Mouse (Mus musculus) lung, embryonic 15.5 days (tissue): Measurements from ENCODE around the gene Cpn1. TPM values are rescaled to one million over a fixed set of nuclear protein-coding genes. Genes with fewer than 3 reads are reported as not detected.
A peak's percentile ranks its signal among the peaks of the same experiment; 100 is the strongest.
"Not testable (repeated sequence)": the region's sequence is repeated elsewhere in the genome, so short reads cannot be mapped to it uniquely, and the experiment has no call there.

Source experiments
- ATAC-seq: fragments of 200-750 bp; cut with Nextera tagmentation; 2 replicates; pipeline ENCODE4 v1.8.0; 2017; ENCODE audit warnings: moderate number of reproducible peaks, borderline replicate concordance; ENCODE audit not compliant: low FRiP score, low TSS enrichment; ENCODE audit errors: extremely low read depth
- H3K27ac ChIP-seq: fragments of 300-500 bp; sonication (generic); 2 replicates; pipeline ENCODE4 v1.5.1; 2015; ENCODE audit warnings: moderate library complexity, mild to moderate bottlenecking, inconsistent platforms
- H3K27me3 ChIP-seq: fragments of 300-500 bp; sonication (generic); 2 replicates; pipeline ENCODE4 v1.6.1; 2015; ENCODE audit warnings: inconsistent platforms
- H3K36me3 ChIP-seq: fragments of 300-500 bp; sonication (generic); 2 replicates; pipeline ENCODE4 v1.6.1; 2015; ENCODE audit warnings: inconsistent platforms
- H3K4me1 ChIP-seq: fragments of 300-500 bp; sonication (generic); 2 replicates; pipeline ENCODE4 v1.6.1; 2015; ENCODE audit warnings: inconsistent platforms
- H3K4me2 ChIP-seq: fragments of 300-500 bp; sonication (generic); 2 replicates; pipeline ENCODE4 v1.6.1; 2015; ENCODE audit warnings: inconsistent platforms, mild to moderate bottlenecking, moderate library complexity
- H3K4me3 ChIP-seq: fragments of 300-500 bp; sonication (generic); 2 replicates; pipeline ENCODE4 v1.5.1; 2015; ENCODE audit warnings: mild to moderate bottlenecking, inconsistent platforms
- H3K9ac ChIP-seq: fragments of 300-500 bp; sonication (generic); 2 replicates; pipeline ENCODE4 v1.6.1; 2015; ENCODE audit warnings: inconsistent platforms
- H3K9me3 ChIP-seq: fragments of 300-500 bp; sonication (generic); 2 replicates; pipeline ENCODE4 v1.6.1; 2016; ENCODE audit warnings: inconsistent platforms
- WGBS: fragments of 180-500 bp; shearing (Covaris S2); methylation state at CpG from one replicate; pipeline ENCODE4 v1.1.7; 2015; 5-methylcytosine and 5-hydroxymethylcytosine counted together
- polyA plus RNA-seq: library from polyadenylated mRNA; unstranded; fragments of >200 nt; fragmentation: Nextera tagmentation; extraction: Ambion mirVana; gene quantifications from 2 replicates; pipeline ENCODE4 v1.2.1, GENCODE M21; 2015

Cpn1 gene
- polyA plus RNA-seq, 1 experiment from 2014 or later: 5.8 TPM

DNA sequence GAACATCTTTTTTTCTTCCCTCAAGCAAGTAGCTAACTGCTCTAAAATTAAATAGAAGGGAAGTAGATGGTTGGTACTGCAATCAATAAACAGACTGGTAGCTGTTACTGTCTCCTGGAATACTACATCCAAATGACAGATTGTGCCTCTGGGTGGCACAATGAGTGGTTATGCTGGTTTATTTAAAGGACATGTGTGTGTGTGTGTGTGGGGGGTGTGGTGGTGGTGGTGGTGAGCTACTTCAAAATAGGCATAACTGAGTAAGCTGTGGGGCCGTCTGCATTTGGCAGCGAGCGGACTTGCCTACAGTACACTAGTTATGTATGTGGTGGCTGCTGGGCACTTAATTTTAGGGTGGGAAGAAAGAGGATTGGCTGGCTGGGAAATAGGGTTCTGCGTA is 28.5 kb downstream of the Cpn1 start:
- Histone ChIP-seq H3K4me3 (no peak overlapping the region), H3K9me3 (no peaks in the 10 kb centered on the region), H3K4me2 (no peak overlapping the region), H3K9ac (no peak overlapping the region), H3K27me3 (no peaks in the 10 kb centered on the region), H3K4me1 (peaks cover 7% of the 10 kb centered on the region), H3K36me3 (no peaks in the 10 kb centered on the region), H3K27ac (peak overlapping the region; percentile 23; the same call in 1 of the 2 replicates)
- WGBS: 67% methylated on average over 4 of the region's 4 CpGs
- no peak for ATAC-seq

DNA sequence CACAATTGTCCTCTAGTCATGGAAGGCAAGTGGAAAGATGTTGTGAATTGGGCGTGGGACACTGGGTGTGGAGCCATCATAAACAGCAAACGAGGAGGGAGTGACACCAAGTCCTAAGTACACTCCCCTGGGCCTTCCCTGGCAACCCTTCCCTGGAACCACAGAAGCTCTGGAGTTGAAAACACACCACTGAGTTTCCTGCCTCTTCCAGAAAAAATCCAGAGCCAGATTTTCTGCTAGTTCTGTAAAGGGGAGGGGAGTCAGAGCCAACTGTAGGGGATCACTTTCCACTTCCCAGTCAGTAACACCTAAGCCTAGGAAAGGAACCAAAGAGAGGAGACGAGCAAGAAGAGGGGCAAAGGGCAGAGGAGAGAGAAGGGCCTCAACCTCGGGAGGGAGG is 29.0 kb downstream of the Cpn1 start:
- Histone ChIP-seq H3K9me3 (no peaks in the 10 kb centered on the region), H3K36me3 (no peaks in the 10 kb centered on the region), H3K27ac (0 out of 2 replicates have a peak overlapping the region, but pooled peaks have one; percentile 23), H3K4me3 (no peak overlapping the region), H3K4me1 (peaks cover 7% of the 10 kb centered on the region), H3K4me2 (no peak overlapping the region), H3K27me3 (no peaks in the 10 kb centered on the region), H3K9ac (no peak overlapping the region)
- peak; percentile 72; the same call in 1 of the 2 replicates for ATAC-seq
- 18% methylated on average over 4 of the region's 4 CpGs for WGBS

DNA sequence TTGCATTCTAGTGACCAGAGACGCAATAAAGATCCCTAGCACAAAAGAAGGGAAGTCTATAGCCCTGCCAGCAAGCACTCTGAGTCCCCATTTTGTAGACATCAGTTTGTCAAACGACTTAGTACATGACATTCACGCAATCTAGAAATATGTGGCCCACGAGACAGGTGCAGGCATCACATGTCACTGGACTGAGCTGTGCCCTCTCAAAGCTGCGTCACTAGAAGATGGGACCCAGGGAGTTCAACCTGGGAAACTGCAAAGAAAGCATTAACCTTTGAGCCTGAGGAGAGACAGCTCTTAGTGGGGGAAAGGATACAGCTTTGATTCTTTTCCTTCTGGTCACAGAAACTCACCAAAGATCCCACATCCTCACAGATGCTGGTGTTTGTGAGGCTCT is 31.1 kb downstream of the Cpn1 start:
- Histone ChIP-seq H3K27ac (no peak overlapping the region), H3K9me3 (no peaks in the 10 kb centered on the region), H3K4me3 (no peak overlapping the region), H3K9ac (no peak overlapping the region), H3K27me3 (no peaks in the 10 kb centered on the region), H3K36me3 (no peaks in the 10 kb centered on the region), H3K4me2 (no peak overlapping the region), H3K4me1 (peaks cover 7% of the 10 kb centered on the region)
- ATAC-seq: no peak
- 71% methylated on average over 5 of the region's 5 CpGs for WGBS

DNA sequence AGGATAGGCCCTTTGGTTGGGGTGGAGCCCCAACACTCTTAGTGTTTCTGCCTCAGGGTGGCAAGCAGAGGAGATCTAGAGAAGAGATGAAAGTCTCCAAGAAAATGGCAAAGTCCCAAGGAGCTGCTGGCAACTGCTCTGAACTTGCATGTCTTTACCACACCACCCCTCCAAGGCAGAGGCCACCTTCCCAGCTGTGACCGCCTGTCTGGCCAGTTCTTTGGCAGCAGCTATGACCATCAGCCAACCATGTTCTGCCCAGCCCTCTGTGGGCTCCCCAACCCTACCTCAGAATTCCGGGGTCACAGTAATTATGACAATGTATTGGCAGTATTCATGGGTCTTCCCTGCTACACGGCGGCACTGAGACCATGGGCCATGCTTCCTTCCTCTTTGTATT is 31.5 kb downstream of the Cpn1 start:
- WGBS: 78% methylated on average over 4 of the region's 4 CpGs
- H3K27me3 ChIP-seq: no peaks in the 10 kb centered on the region
- no peak for ATAC-seq

DNA sequence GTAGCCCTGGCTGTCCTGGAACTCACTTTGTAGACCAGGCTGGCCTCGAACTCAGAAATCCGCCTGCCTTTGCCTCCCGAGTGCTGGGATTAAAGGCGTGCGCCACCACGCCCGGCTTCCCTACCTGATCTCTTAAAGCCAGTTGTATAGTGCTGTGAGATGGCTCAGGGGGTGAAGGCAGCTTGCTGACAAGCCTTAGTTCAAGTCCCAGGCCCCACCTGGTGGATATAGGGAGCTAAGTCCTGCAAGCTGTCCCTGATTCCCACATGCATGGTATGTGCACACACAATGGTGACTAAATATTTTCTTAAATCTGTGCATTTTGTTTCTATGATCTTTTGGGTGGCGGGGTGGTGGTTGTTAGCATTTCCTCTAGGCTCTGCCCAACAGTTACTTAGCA is 33.4 kb downstream of the Cpn1 start:
- not testable (repeated sequence) for ATAC-seq, H3K9me3 ChIP-seq, H3K36me3 ChIP-seq, H3K4me3 ChIP-seq, H3K27me3 ChIP-seq, H3K9ac ChIP-seq, H3K27ac ChIP-seq, H3K4me2 ChIP-seq
- H3K4me1 ChIP-seq: peaks cover 11% of the 10 kb centered on the region
- WGBS: 80% methylated on average over 8 of the region's 8 CpGs

More for the DNA sequence above, 31.5 kb downstream of the Cpn1 start:
- Histone ChIP-seq H3K36me3 (no peaks in the 10 kb centered on the region), H3K4me3 (no peak overlapping the region), H3K4me2 (no peak overlapping the region), H3K9ac (no peak overlapping the region), H3K27ac (no peak overlapping the region), H3K4me1 (peaks cover 7% of the 10 kb centered on the region), H3K9me3 (no peaks in the 10 kb centered on the region)

DNA sequence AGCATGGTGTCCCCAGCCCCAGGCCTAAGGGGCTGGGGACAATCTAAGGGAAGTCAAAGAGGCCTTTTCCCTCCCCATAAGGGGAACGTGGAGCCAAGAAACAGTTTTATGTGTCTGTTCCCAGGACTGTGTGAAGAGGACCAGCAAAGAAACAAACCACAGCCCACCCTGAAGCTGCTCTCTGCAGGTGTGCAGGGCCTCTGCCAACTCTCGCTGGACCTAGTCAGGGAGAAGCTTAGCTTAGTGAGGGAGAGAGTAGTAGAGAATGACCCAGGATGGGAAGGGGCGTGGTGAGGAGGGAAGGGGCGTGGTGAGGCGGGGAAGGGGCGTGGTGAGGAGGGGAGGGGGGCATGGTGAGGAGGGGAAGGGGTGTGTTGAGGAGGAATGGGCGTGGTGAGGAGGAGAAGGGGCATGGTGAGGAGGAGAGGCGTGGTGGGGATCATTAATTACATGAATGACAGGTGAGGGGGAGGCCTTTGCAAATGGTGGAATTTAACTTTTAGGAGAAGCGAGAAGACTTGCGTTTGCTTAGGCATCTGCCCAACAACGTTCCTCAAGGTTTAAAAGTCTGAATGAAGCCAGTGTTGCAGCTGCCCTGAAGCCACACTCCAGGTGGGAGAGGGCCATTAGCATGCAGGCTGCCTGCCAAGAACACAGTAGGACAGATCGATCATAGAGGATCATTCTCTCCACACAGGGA is 37.1 kb downstream of the Cpn1 start:
- H3K9ac ChIP-seq: no peak overlapping the region
- no peak overlapping the region for H3K4me3 ChIP-seq
- H3K9me3 ChIP-seq: no peaks in the 10 kb centered on the region
- peaks cover 8% of the 10 kb centered on the region; the same call in 1 of the 2 replicates for H3K4me1 ChIP-seq
- peak overlapping the region; percentile 13 for H3K4me2 ChIP-seq
- peak; percentile 53; the same call in 1 of the 2 replicates for ATAC-seq
- no peaks in the 10 kb centered on the region for H3K27me3 ChIP-seq
- 5% methylated on average over 12 of the region's 12 CpGs for WGBS
- H3K36me3 ChIP-seq: no peaks in the 10 kb centered on the region
- H3K27ac ChIP-seq: no peak overlapping the region

DNA sequence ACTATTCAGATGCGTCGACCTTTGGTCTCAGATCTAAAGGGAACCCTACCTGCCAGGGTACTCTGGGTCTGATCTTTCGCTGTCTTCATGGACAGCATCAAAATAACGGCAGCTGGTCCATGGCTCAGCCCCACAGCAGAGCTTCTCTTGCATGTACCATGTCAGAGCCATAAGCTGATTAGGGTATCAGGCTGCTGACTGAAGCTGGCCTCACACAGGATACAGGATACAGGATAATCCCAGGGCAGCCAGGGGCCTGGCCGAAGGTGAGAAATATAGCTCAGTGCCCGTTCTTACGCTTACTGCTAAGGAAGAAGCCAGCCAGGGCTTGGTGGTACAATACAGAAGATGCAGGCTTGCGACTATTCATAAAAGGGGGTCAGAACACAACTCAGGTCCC is 41.8 kb downstream of the Cpn1 start:
- H3K36me3 ChIP-seq: no peaks in the 10 kb centered on the region
- H3K9me3 ChIP-seq: no peaks in the 10 kb centered on the region
- whole genome bisulfite sequencing: 83% methylated on average over 8 of the region's 8 CpGs
- H3K4me2 ChIP-seq: no peak overlapping the region
- ATAC-seq: no peak
- H3K4me3 ChIP-seq: no peak overlapping the region
- no peak overlapping the region for H3K27ac ChIP-seq
- H3K27me3 ChIP-seq: no peaks in the 10 kb centered on the region
- no peak overlapping the region for H3K9ac ChIP-seq
- H3K4me1 ChIP-seq: peaks cover 14% of the 10 kb centered on the region

DNA sequence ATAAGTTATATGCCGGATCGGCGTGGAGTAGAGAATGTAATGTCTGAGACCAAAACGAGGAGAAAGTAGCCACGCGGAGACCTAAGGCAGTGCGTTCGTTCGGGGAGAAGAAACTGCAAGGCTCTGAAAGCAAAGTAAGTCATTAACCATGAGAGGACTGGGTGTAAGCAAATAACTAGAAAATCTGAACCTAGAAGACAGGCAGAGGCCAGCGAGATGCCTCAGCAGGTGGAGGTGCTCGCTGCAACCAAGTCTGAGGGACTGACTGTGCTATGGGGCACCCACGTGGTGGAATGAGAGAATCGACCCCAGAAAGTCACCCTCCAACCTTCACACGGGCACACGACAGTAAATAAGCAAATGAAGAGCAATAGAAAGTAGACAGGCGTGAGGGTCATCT is 43.3 kb downstream of the Cpn1 start:
- H3K9me3 ChIP-seq: no peaks in the 10 kb centered on the region
- H3K27ac ChIP-seq: no peak overlapping the region
- H3K4me3 ChIP-seq: no peak overlapping the region
- ATAC-seq: no peak
- 61% methylated on average over 16 of the region's 16 CpGs for WGBS
- H3K27me3 ChIP-seq: no peaks in the 10 kb centered on the region
- no peak overlapping the region for H3K4me2 ChIP-seq
- H3K36me3 ChIP-seq: no peaks in the 10 kb centered on the region
- no peak overlapping the region for H3K9ac ChIP-seq
- peaks cover 23% of the 10 kb centered on the region for H3K4me1 ChIP-seq

DNA sequence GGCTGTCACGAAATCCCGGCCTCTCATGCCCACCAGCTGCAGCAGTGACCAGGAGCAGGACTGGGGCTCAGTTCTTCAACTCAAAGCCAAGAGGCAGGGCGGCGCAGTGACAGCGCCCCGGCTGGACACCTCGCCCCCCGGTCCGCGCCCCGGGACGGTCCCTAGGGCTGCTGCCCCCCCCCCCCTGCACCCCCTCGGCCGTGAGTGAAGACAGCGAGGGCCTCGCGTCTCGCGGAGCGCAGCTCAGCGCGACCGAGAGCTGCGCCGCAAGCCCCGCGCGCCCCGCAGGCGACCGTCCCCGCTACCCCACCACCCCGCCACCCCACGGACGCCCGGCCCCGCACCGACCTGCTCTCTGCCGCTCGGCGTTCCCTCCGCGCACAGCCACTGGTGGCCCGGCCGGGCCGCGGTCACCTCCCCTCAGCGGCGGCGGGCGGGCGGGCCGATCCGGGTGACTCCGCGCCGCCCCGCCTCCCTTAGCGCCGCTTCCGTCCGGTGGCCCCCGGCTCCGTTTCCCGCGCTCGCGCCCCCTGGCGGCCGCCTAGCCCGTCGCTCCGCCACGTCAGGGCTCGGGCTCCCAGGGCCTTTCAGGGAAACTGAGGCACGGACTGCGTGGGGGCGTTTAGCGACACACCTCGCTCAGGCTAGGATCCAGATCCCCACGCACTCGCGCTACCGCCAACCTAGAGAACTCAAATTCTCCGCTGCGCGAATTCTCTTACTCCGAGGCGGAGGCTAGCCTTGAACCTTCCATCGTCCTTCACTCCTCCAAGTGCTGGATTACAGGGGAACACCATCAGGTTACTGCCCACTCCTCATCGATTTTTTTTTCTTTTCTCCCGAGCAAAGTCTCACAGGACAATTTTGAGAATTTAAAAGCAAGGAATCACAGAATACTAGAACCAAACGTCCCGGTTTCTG is 46.3 kb downstream of the Cpn1 start, which contains the start of gene Dnmbp:
Gene Dnmbp, minus strand, starts transcription at position 423 of the 921 bp plus-strand sequence.
- ATAC-seq: peak; percentile 88
- H3K4me3 ChIP-seq: peak within 1 kb of the TSS; percentile 85
- no peaks in the 10 kb centered on the region for H3K9me3 ChIP-seq
- H3K27me3 ChIP-seq: no peaks in the 10 kb centered on the region
- WGBS: 3% methylated on average over 69 of the region's 94 CpGs
- H3K27ac ChIP-seq: peak within 1 kb of the TSS; percentile 80
- peak within 1 kb of the TSS; percentile 81 for H3K9ac ChIP-seq
- H3K4me1 ChIP-seq: peaks cover 29% of the 10 kb centered on the region
- peak within 1 kb of the TSS; percentile 61 for H3K4me2 ChIP-seq
- no peaks in the 10 kb centered on the region for H3K36me3 ChIP-seq

DNA sequence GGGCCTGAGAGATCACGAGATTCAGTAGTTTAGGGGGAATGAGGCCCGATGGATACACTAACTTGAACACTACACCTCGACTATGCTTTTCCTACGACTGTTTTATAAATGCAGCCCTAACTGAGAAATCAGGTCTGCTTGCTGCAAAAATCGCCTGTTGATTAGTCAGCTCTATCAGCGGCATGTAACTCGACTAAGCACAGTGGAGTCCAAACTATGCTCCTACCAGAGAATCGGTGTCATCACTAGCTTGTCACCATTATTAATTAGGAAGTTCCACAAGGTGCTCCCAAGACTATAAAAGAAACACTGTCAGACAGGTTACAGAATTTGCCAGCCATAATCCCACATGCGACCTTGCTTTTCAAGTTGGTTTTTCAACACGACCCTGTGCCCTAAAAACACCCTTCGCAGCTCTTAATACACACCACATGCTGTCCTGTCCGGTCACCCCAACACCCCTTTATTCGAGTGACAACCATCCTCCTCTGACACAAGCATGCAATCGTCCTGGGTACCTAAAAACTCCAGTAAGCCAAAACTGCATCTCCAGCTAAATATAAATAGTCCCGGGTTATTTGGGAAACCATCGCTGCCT is 47.1 kb downstream of the Cpn1 start:
- peaks cover 29% of the 10 kb centered on the region for H3K4me1 ChIP-seq
- ATAC-seq: peak; percentile 1; the same call in 1 of the 2 replicates
- no peaks in the 10 kb centered on the region for H3K27me3 ChIP-seq
- peak overlapping the region; percentile 81 for H3K9ac ChIP-seq
- H3K36me3 ChIP-seq: no peaks in the 10 kb centered on the region
- no peaks in the 10 kb centered on the region for H3K9me3 ChIP-seq
- WGBS: 11% methylated on average over 16 of the region's 16 CpGs
- peak overlapping the region; percentile 85 for H3K4me3 ChIP-seq
- peak overlapping the region; percentile 80 for H3K27ac ChIP-seq
- peak overlapping the region; percentile 61 for H3K4me2 ChIP-seq

DNA sequence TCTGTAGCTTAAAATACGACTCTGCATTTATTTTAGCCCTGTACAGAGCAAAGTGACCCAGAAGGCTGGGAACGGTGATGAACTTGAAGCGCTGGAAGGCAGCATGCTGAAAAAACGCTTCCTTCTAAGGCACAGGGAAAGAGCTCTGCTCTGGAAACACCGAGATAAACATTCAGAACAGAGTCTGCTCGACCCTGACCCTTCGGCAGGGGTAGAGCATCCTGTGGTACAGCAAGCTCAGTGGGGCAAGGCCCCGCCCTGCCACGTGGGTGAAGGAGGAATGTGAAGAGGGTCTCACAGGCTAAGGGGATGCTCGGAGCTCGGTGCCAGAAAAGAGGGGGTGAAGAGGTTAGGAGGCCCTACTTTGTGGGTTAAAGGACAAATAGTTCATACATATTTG is 48.0 kb downstream of the Cpn1 start:
- Histone ChIP-seq H3K27me3 (no peaks in the 10 kb centered on the region), H3K9ac (peak overlapping the region; percentile 81; the same call in 1 of the 2 replicates), H3K4me2 (peak overlapping the region; percentile 61), H3K4me1 (peaks cover 29% of the 10 kb centered on the region), H3K27ac (peak overlapping the region; percentile 80; the same call in 1 of the 2 replicates), H3K4me3 (peak overlapping the region; percentile 85), H3K36me3 (no peaks in the 10 kb centered on the region), H3K9me3 (no peaks in the 10 kb centered on the region)
- no peak for ATAC-seq
- WGBS: 14% methylated on average over 11 of the region's 11 CpGs
